In genomic region chr2:152784640-152785039, GRCm38 (mm10) we compare ENCODE assay signal across 9 mouse cellular contexts. TPM values are rescaled to one million over a fixed set of nuclear protein-coding genes. Genes with fewer than 3 reads are reported as not detected.
DNase-seq lines count a peak whose midpoint lies in the region; ATAC-seq lines count a peak whose summit lies in the region.
"Had no signal": no experiment of that assay in that cellular context is flagged by ENCODE, and none has a peak within 500 bp of the region (broad histone marks: within the 10 kb centered on the region; RNA-seq: fewer than 3 reads in every experiment).

No protein-coding gene starts in this region.

- peaks cover 24% of the 10 kb centered on the region for H3K4me1 ChIP-seq in limb, embryonic 12.5 days (replicated peaks)
- H3K4me1 ChIP-seq in limb, embryonic 10.5 days: peaks cover 27% of the 10 kb centered on the region
- peaks cover 77% of the 10 kb centered on the region for H3K4me1 ChIP-seq in liver, embryonic 16.5 days (ENCODE audit: control insufficient read depth, low read depth, low read length)

- ATAC-seq in limb, embryonic 12.5 days (ENCODE audit: insufficient number of reproducible peaks, insufficient read depth, low FRiP score, low TSS enrichment, low read depth): no peak
- no peak for ATAC-seq in liver, embryonic 16.5 days (ENCODE audit: low read depth)
- ATAC-seq in neutrophil, adult 5-6 weeks (ENCODE audit: extremely low read depth, insufficient number of reproducible peaks, low FRiP score, poor library complexity, severe bottlenecking): peak; percentile 18; the same call in 1 of the 2 replicates

- DNase-seq in heart, adult 11 months: peak; percentile 95
- DNase-seq in heart, adult 18-20 months: no peak
- DNase-seq in limb, embryonic 10.5 days (ENCODE audit: low spot score): no peak
- DNase-seq in retina, embryonic 14.5 days (ENCODE audit: low spot score): no peak
- no peak for DNase-seq in spleen, postnatal 4 days (ENCODE audit: low spot score in 2 of 2)

- 96% methylated on average over 8 of the region's 8 CpGs for WGBS in limb, embryonic 12.5 days
- WGBS in limb, embryonic 10.5 days: 95% methylated on average over 8 of the region's 8 CpGs
- 75% methylated on average over 8 of the region's 8 CpGs for WGBS in liver, embryonic 16.5 days (ENCODE audit: insufficient replicate concordance)

- H3K27ac ChIP-seq in limb, embryonic 12.5 days: 0 out of 2 replicates have a peak overlapping the region, but pooled peaks have one; percentile 81
- no peak overlapping the region for H3K27ac ChIP-seq in limb, embryonic 10.5 days
- H3K27ac ChIP-seq in liver, embryonic 16.5 days (ENCODE audit: low read length): peak overlapping the region; percentile 84

- no peak overlapping the region for H3K9ac ChIP-seq in limb, embryonic 12.5 days (replicated peaks)
- H3K9ac ChIP-seq in liver, embryonic 16.5 days (ENCODE audit: low read depth, low read length): no peak overlapping the region
- H3K9ac ChIP-seq: forebrain, embryonic 12.5 days had no signal

- H3K36me3 ChIP-seq in limb, embryonic 12.5 days: peaks cover 36% of the 10 kb centered on the region
- peaks cover 40% of the 10 kb centered on the region for H3K36me3 ChIP-seq in limb, embryonic 10.5 days
- peaks cover 25% of the 10 kb centered on the region for H3K36me3 ChIP-seq in liver, embryonic 16.5 days (ENCODE audit: control insufficient read depth, insufficient read depth)

- H3K4me2 ChIP-seq in limb, embryonic 12.5 days: no peak overlapping the region
- H3K4me2 ChIP-seq in liver, embryonic 16.5 days (ENCODE audit: low read depth, low read length): no peak overlapping the region
- H3K4me2 ChIP-seq: forebrain, embryonic 12.5 days had no signal

- no peaks in the 10 kb centered on the region for H3K27me3 ChIP-seq in limb, embryonic 12.5 days
- H3K27me3 ChIP-seq in limb, embryonic 10.5 days (ENCODE audit: low read depth, poor library complexity, severe bottlenecking): no peaks in the 10 kb centered on the region
- no peaks in the 10 kb centered on the region for H3K27me3 ChIP-seq in liver, embryonic 16.5 days (ENCODE audit: control insufficient read depth, insufficient read depth, low read depth, low read length)
- H3K27me3 ChIP-seq: forebrain, embryonic 12.5 days had no signal

- no peak overlapping the region for H3K4me3 ChIP-seq in limb, embryonic 12.5 days (replicated peaks)
- H3K4me3 ChIP-seq in limb, embryonic 10.5 days: no peak overlapping the region
- H3K4me3 ChIP-seq in liver, embryonic 16.5 days (ENCODE audit: low read depth, low read length): no peak overlapping the region
- H3K4me3 ChIP-seq: forebrain, embryonic 12.5 days had no signal

- H3K9me3 ChIP-seq in limb, embryonic 12.5 days: no peaks in the 10 kb centered on the region
- no peaks in the 10 kb centered on the region for H3K9me3 ChIP-seq in limb, embryonic 10.5 days (replicated peaks)
- no peaks in the 10 kb centered on the region for H3K9me3 ChIP-seq in liver, embryonic 16.5 days (replicated peaks; ENCODE audit: control insufficient read depth, low read length)

RNA-seq across cellular contexts. Expression of gene Cox4i2, which starts 30.7 kb away (rescaled TPM):
- 10 to 100 TPM; 11.9 to 15.2 TPM for total RNA-seq in heart, adult 18-20 months (2021)
- 29.9 and 30.6 TPM in 2 replicates for polyA plus RNA-seq in limb, embryonic 12.5 days (2016; fragmentation: Nextera tagmentation; extraction: Ambion mirVana)
- polyA plus RNA-seq in limb, embryonic 10.5 days (2016; fragmentation: Nextera tagmentation; extraction: Ambion mirVana): 11.2 and 18.4 TPM in 2 replicates
- polyA plus RNA-seq in liver, embryonic 16.5 days (2015; fragmentation: Nextera tagmentation; extraction: Ambion mirVana): 0.95 and 1.4 TPM in 2 replicates
- total RNA-seq in neutrophil, adult 5-6 weeks (2017): not detected in 2 replicates

RNA-seq across cellular contexts. Expression of gene Bcl2l1, which starts 46.9 kb away (rescaled TPM):
- total RNA-seq in heart, adult 18-20 months (2021): 100 to 1,000 TPM in 1 of 2 experiments, 10 to 100 TPM in 1; 77.8 to 111 TPM
- 107 and 110 TPM in 2 replicates for polyA plus RNA-seq in limb, embryonic 12.5 days (2016; fragmentation: Nextera tagmentation; extraction: Ambion mirVana)
- 90.1 and 103 TPM in 2 replicates for polyA plus RNA-seq in limb, embryonic 10.5 days (2016; fragmentation: Nextera tagmentation; extraction: Ambion mirVana)
- polyA plus RNA-seq in liver, embryonic 16.5 days (2015; fragmentation: Nextera tagmentation; extraction: Ambion mirVana): 213 and 241 TPM in 2 replicates
- 25.9 and 28.7 TPM in 2 replicates for total RNA-seq in neutrophil, adult 5-6 weeks (2017)

RNA-seq across cellular contexts. Expression of gene Id1, which starts 48.6 kb away (rescaled TPM):
- 10 to 100 TPM; 63.7 to 75.1 TPM for total RNA-seq in heart, adult 18-20 months (2021)
- polyA plus RNA-seq in limb, embryonic 12.5 days (2016; fragmentation: Nextera tagmentation; extraction: Ambion mirVana): 299 and 330 TPM in 2 replicates
- polyA plus RNA-seq in limb, embryonic 10.5 days (2016; fragmentation: Nextera tagmentation; extraction: Ambion mirVana): 132 and 178 TPM in 2 replicates
- 18.1 and 18.8 TPM in 2 replicates for polyA plus RNA-seq in liver, embryonic 16.5 days (2015; fragmentation: Nextera tagmentation; extraction: Ambion mirVana)
- 16.2 and 19.4 TPM in 2 replicates for total RNA-seq in neutrophil, adult 5-6 weeks (2017)
